Mouse (Mus musculus) embryonic fibroblast, embryonic 13.5 days (primary cell): ENCODE results near the gene Pex7. TPM values are rescaled to one million over a fixed set of nuclear protein-coding genes. Genes with fewer than 3 reads are reported as not detected.

Experiments
- H3K27ac ChIP-seq: 2 replicates; pipeline ENCODE4 v1.5.1; 2012; ENCODE audit warnings: low read length, control low read depth, inconsistent platforms; ENCODE audit not compliant: insufficient read depth
- H3K4me1 ChIP-seq: 2 replicates; pipeline ENCODE4 v1.6.1; 2011; ENCODE audit warnings: low read length; ENCODE audit not compliant: control insufficient read depth, insufficient read depth
- H3K4me3 ChIP-seq: 2 replicates; pipeline ENCODE4 v1.5.1; 2011; ENCODE audit warnings: mild to moderate bottlenecking, control low read depth, low read length; ENCODE audit not compliant: insufficient read depth
- CTCF ChIP-seq: IDR thresholded peaks from 2 replicates; pipeline ENCODE4 v1.5.1; 2011; ENCODE audit warnings: mild to moderate bottlenecking, control low read depth, low read length, moderate library complexity, borderline replicate concordance; ENCODE audit not compliant: insufficient read depth
- POLR2A ChIP-seq: IDR thresholded peaks from 2 replicates; pipeline ENCODE4 v1.6.1; 2011; ENCODE audit warnings: low read depth, mild to moderate bottlenecking, control low read depth, low read length, moderate library complexity
- polyA plus RNA-seq: library from polyadenylated mRNA; stranded (reverse); fragments of >200 nt; gene quantifications from 2 replicates; pipeline ENCODE4 v1.2.4, GENCODE M21; 2011; ENCODE audit warnings: low read depth; ENCODE audit not compliant: missing spikeins, insufficient read length

Pex7 gene
- 13.6 and 19.7 TPM in 2 replicates for polyA plus RNA-seq

DNA sequence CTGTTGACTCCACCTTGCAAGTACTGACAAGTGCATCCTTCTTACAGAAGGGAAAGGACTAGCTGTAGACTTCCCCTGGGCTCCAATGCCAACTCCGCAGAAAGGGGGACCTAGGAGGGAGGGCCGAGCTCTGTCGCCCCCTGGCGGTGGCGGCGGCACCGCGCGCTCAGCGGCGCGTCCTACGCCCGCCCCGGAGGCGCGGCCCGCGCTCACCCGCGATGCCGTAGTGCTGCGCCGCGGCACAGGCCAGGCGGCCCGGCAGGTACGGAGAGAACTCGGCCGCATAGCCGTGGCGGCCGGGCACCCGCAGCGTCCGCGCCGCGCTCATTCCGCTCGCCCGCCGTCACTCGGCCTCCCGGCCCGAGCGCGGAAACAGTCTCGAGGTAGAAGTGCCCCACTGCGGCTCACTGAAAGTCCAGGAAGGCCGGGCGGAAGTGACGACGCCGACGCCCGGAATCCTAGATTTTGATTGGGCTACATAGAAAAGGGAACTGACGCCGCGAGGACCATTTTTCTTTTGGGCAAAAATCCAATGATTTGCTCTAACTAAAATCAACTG lies at the start of gene Pex7:
Gene Pex7, minus strand, starts transcription at position 444 of the 559 bp plus-strand sequence.
- TF ChIP-seq POLR2A, result peak; percentile 58; the same call in 1 of the 2 replicates
- peak; percentile 86 for TF ChIP-seq CTCF
- H3K4me3 ChIP-seq, result peak within 1 kb of the TSS; percentile 64

DNA sequence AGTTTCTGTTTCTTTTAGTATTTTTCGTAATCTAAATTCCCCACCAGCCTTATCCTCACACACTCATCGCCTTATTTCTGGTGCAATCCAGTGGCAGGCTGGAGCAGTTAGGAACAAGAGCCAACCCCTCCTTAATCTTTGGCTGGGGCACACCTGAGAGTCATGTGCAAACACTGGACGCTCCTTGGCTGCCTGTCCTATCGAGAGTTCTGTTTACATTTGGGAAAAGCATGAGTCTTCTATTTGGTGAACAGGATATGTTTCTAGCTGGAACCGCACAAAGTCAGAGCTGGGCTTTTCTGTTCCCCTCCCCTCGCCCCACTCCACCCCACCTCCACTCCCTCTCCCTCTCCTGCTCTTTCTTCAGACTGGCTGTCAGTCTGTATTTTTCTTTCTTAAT lies 49.3 kb upstream of the Pex7 start:
- Histone ChIP-seq H3K4me1 (no peaks in the 10 kb centered on the region), H3K4me3 (no peak overlapping the region), H3K27ac (no peak overlapping the region)
- TF ChIP-seq POLR2A (no peak), CTCF (no peak)

More for the DNA sequence above, at the start of gene Pex7:
- peak within 1 kb of the TSS; percentile 88 for H3K27ac ChIP-seq
- no peaks in the 10 kb centered on the region for H3K4me1 ChIP-seq

- Histone ChIP-seq H3K4me3 (no peak overlapping the region), H3K4me1 (no peaks in the 10 kb centered on the region), H3K27ac (no peak overlapping the region)
- TF ChIP-seq CTCF, result no peak
- no peak for TF ChIP-seq POLR2A
Observed at GRCm38 (mm10) chr10:19955817-19956216, 48.3 kb upstream of the Pex7 start.

GRCm38 (mm10) chr10:19954572-19954971 lies 47.1 kb upstream of the Pex7 start:
- Histone ChIP-seq H3K4me1 (no peaks in the 10 kb centered on the region), H3K4me3 (no peak overlapping the region), H3K27ac (no peak overlapping the region)
- no peak for TF ChIP-seq CTCF
- no peak for TF ChIP-seq POLR2A

- Histone ChIP-seq H3K4me3 (no peak overlapping the region), H3K4me1 (no peaks in the 10 kb centered on the region), H3K27ac (no peak overlapping the region)
- no peak for TF ChIP-seq POLR2A
- TF ChIP-seq CTCF, result no peak
Observed at GRCm38 (mm10) chr10:19953032-19953761, 45.7 kb upstream of the Pex7 start.

GRCm38 (mm10) chr10:19949106-19949505 lies 41.6 kb upstream of the Pex7 start:
- no peak overlapping the region for H3K27ac ChIP-seq
- TF ChIP-seq POLR2A (no peak), CTCF (no peak)
- H3K4me3 ChIP-seq, result no peak overlapping the region
- no peaks in the 10 kb centered on the region for H3K4me1 ChIP-seq

GRCm38 (mm10) chr10:19948381-19948780 lies 40.9 kb upstream of the Pex7 start:
- Histone ChIP-seq H3K4me3 (no peak overlapping the region), H3K4me1 (no peaks in the 10 kb centered on the region), H3K27ac (no peak overlapping the region)
- TF ChIP-seq CTCF, result no peak
- TF ChIP-seq POLR2A, result no peak

GRCm38 (mm10) chr10:19947901-19948300 lies 40.4 kb upstream of the Pex7 start:
- TF ChIP-seq CTCF, result no peak
- TF ChIP-seq POLR2A, result no peak
- Histone ChIP-seq H3K4me1 (no peaks in the 10 kb centered on the region), H3K27ac (no peak overlapping the region), H3K4me3 (no peak overlapping the region)

DNA sequence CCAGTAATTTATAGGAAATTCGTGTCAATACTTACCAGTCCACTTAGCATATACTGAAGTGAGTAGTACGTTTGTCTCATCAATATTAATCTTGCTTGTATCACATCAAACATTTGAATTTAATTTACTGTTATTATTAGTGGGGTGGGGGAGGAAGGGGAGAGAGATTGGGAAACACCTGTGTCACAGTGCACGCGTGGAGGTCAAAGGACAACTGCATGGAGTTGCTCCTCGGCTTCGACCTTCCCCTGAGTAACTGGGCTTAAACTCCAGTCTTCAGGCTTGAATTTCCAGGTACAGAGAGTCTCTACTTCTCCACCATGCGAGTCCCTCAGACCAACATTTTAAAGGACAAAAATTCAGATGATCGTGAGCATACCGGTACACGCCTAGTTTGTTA lies 40.0 kb upstream of the Pex7 start:
- no peak for TF ChIP-seq CTCF
- no peak for TF ChIP-seq POLR2A
- Histone ChIP-seq H3K4me1 (no peaks in the 10 kb centered on the region), H3K4me3 (no peak overlapping the region), H3K27ac (no peak overlapping the region)

GRCm38 (mm10) chr10:19946644-19947043 lies 39.2 kb upstream of the Pex7 start:
- Histone ChIP-seq H3K4me3 (no peak overlapping the region), H3K4me1 (no peaks in the 10 kb centered on the region), H3K27ac (no peak overlapping the region)
- TF ChIP-seq POLR2A (no peak), CTCF (no peak)

- Histone ChIP-seq H3K4me1 (no peaks in the 10 kb centered on the region), H3K4me3 (no peak overlapping the region), H3K27ac (no peak overlapping the region)
- TF ChIP-seq CTCF (no peak), POLR2A (no peak)
Observed at GRCm38 (mm10) chr10:19945651-19946050, 38.2 kb upstream of the Pex7 start.
